Mouse (Mus musculus) heart, adult 2 months (tissue): ENCODE data around the gene Cmah.

Experiments
- CTCF ChIP-seq: fragments of 200-600 bp; IDR thresholded peaks from 2 replicates; pipeline ENCODE4 v1.8.1; 2022; ENCODE audit warnings: antibody characterized with exemption, mild to moderate bottlenecking, moderate library complexity
- EP300 ChIP-seq: fragments of 200-500 bp; IDR thresholded peaks from 2 replicates; pipeline ENCODE4 v1.6.1; 2011; ENCODE audit warnings: low read depth, low read length, control low read depth; ENCODE audit not compliant: insufficient read depth
- POLR2A ChIP-seq: fragments of 200-500 bp; IDR thresholded peaks from 2 replicates; pipeline ENCODE4 v1.6.1; 2011; ENCODE audit warnings: mild to moderate bottlenecking, low read depth, low read length, control low read depth; ENCODE audit not compliant: insufficient read depth

DNA sequence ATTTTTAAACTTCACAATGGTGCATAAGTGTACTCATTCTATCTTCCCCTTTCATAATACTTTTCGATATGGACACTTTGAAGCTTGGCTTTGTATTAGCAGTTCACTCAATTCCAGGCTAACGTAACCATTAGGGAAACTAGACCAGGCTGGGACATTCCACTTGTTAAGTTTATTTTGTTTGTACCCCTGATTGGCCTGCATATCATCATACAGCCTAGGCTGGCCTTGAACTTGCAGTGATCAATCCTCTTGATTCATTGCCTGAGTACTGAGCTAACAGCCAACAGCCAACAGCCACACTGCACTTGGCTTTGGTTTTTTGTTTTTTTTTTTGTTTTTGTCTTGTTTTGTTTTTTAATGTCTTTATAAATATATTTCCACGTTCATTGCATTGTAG lies 157.6 kb downstream of the Cmah start:
- TF ChIP-seq CTCF (no peak), POLR2A (no peak), EP300 (no peak)
